Mouse (Mus musculus) forebrain, embryonic 11.5 days (tissue): Measurements from ENCODE around the gene Srrd. TPM values are rescaled to one million over a fixed set of nuclear protein-coding genes. Genes with fewer than 3 reads are reported as not detected.

Experiments used
- ATAC-seq: fragments of 200-750 bp; cut with Nextera tagmentation; replicated peaks from 2 replicates; pipeline ENCODE4 v1.8.0; 2017; ENCODE audit warnings: moderate TSS enrichment; ENCODE audit not compliant: low FRiP score
- DNase-seq: peaks from one replicate; pipeline ENCODE4 v3.0.0-alpha.2; 2017; ENCODE audit warnings: low spot score
- H3K27ac ChIP-seq: fragments of 300-500 bp; sonication (generic); 2 replicates; pipeline ENCODE4 v1.5.1; 2014; ENCODE audit warnings: low read depth, low read length
- H3K27me3 ChIP-seq: fragments of 300-500 bp; sonication (generic); 2 replicates; pipeline ENCODE4 v1.6.1; 2014; ENCODE audit warnings: mild to moderate bottlenecking, low read length, mixed read lengths; ENCODE audit not compliant: control insufficient read depth, insufficient read depth
- H3K36me3 ChIP-seq: fragments of 300-500 bp; sonication (generic); 2 replicates; pipeline ENCODE4 v1.6.1; 2014; ENCODE audit warnings: mild to moderate bottlenecking, low read length, moderate library complexity, mixed read lengths; ENCODE audit not compliant: control insufficient read depth, insufficient read depth
- H3K4me1 ChIP-seq: fragments of 300-500 bp; sonication (generic); replicated peaks from 2 replicates; pipeline ENCODE4 v1.6.1; 2014; ENCODE audit warnings: low read length, mixed read lengths; ENCODE audit not compliant: control insufficient read depth, insufficient read depth
- H3K4me2 ChIP-seq: fragments of 300-500 bp; sonication (generic); 2 replicates; pipeline ENCODE4 v1.6.1; 2014; ENCODE audit warnings: low read depth, mild to moderate bottlenecking, low read length, moderate library complexity, mixed read lengths; ENCODE audit not compliant: severe bottlenecking
- H3K4me3 ChIP-seq: fragments of 300-500 bp; sonication (generic); 2 replicates; pipeline ENCODE4 v1.5.1; 2014; ENCODE audit warnings: low read depth, low read length
- H3K9ac ChIP-seq: fragments of 300-500 bp; sonication (generic); 2 replicates; pipeline ENCODE4 v1.6.1; 2014; ENCODE audit warnings: low read length
- H3K9me3 ChIP-seq: fragments of 300-500 bp; sonication (generic); 2 replicates; pipeline ENCODE4 v1.6.1; 2016; ENCODE audit warnings: low read length, mixed read lengths; ENCODE audit not compliant: control insufficient read depth
- WGBS: fragments of 180-500 bp; shearing (Covaris S2); extraction: QIAGEN DNeasy Blood & Tissue Kit; methylation state at CpG from one replicate; pipeline ENCODE4 v1.1.7; 2014; 5-methylcytosine and 5-hydroxymethylcytosine counted together
- polyA plus RNA-seq: library from polyadenylated mRNA; unstranded; fragments of >200 nt; fragmentation: Nextera tagmentation; extraction: Ambion mirVana; gene quantifications from 2 replicates; pipeline ENCODE4 v1.2.1, GENCODE M21; 2014

The Srrd gene
- polyA plus RNA-seq, 1 experiment from 2014 or later: 46.1 TPM

DNA sequence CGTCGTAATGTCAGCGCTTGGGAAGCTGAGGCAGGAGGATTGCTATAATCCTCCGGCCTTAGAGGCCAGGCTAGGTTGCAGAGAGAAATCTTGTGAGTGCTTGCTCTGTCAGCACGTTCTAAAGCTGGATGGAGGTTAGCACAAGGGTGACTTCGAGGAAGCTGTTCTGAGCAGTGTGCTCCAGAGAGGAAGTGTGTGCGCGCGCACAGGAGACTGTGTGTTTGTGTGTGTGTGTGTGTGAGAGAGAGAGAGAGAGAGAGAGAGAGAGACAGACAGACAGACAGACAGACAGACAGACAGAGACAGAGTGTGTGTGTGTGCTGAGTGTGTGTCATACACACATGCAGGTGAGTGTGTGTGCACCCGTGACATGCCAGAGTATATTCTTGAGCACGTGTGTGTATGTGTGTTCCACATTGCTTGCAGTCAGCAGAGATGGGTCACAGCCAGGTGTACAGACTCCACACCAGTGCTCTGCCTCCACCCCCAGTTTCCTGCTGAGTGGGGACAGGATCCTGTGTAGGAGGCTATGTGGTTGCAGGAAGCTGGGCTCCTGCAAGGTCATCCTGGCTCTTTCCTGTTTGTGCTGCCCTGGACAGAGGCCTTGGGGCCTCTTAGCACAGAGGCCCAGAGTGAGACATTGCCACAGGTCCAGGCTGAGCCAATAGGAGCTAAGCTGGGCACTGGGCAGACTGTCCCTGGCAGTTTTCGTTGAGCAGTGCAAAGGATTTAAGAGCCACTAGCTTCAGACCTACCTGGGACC, 44.4 kb downstream of the Srrd start:
- H3K27ac ChIP-seq: no peak overlapping the region
- H3K4me1 ChIP-seq: no peaks in the 10 kb centered on the region; the same call in 1 of the 2 replicates
- no peak overlapping the region for H3K9ac ChIP-seq

DNA sequence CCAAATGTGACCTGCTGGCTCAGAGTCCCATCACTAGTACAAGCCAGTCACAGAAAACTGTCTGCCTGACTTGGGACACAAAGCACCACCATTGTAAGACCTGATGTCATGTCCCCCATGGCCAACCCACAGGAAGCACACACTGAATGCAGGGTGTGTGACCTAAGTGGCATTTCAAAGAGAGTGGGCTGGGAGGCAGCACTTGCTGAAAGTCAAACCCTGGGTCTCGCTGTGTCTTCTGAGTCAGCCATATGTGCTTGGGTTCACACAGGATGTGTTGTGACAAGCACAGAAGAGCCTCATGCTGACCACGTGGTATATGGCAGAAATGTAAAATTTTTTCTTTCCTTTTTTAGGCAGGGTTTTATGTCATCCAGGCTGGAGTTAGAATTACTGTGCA, 45.6 kb downstream of the Srrd start:
- H3K27me3 ChIP-seq: no peaks in the 10 kb centered on the region
- DNase-seq (no peak), ATAC-seq (no peak)
- no peak overlapping the region for H3K4me3 ChIP-seq
- no peak overlapping the region for H3K27ac ChIP-seq
- WGBS: 85% methylated on average over 2 of the region's 2 CpGs
- no peaks in the 10 kb centered on the region; the same call in 1 of the 2 replicates for H3K4me1 ChIP-seq
- no peak overlapping the region for H3K9ac ChIP-seq
- H3K36me3 ChIP-seq: no peaks in the 10 kb centered on the region
- H3K9me3 ChIP-seq: no peaks in the 10 kb centered on the region
- no peak overlapping the region for H3K4me2 ChIP-seq

More for the DNA sequence above, 44.4 kb downstream of the Srrd start:
- WGBS: 91% methylated on average over 12 of the region's 12 CpGs
- Histone ChIP-seq H3K27me3 (no peaks in the 10 kb centered on the region), H3K9me3 (no peaks in the 10 kb centered on the region), H3K4me3 (no peak overlapping the region), H3K36me3 (no peaks in the 10 kb centered on the region), H3K4me2 (no peak overlapping the region)
- ATAC-seq: no peak
- no peak for DNase-seq

DNA sequence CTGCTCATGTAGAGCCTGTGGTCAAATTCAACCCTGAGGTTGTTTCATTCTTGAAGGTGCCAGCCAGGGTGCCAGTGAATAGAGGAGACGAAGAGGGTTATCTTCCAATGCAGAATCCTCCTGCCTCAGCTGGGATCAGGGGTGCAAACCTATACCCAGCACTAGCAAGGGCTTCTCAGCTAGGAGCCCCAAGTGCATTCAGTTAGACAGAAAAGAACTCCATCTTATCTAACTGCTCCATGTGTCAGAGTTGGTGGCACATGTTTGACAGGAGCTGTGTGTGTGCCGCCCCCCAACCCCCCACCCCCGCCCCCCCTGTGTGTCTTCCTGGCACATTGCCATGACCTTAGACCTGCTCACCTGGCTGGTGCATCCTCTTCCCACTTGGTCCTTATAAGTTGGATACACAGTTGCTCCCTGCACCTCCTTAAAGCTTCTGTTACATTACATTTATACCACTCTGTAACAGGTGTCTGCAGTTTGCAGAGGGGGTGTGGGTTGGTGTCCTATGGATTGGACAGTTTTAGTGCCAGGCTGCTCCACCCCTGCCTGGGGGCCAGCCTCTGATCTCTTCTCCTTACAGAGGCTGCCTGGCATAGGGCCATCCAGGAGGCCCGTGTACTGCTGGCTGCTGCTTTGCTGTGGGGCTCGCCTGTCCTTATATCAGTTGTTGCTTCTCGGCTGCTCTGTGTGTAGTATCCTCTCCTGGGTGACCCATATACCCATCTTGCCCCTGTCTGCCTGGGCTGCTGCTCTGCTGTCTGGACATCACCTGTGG, 46.2 kb downstream of the Srrd start:
- Histone ChIP-seq H3K36me3 (no peaks in the 10 kb centered on the region), H3K4me1 (no peaks in the 10 kb centered on the region; the same call in 1 of the 2 replicates), H3K9ac (no peak overlapping the region), H3K9me3 (no peaks in the 10 kb centered on the region), H3K27ac (no peak overlapping the region), H3K4me2 (no peak overlapping the region), H3K27me3 (no peaks in the 10 kb centered on the region), H3K4me3 (no peak overlapping the region)
- ATAC-seq: no peak
- 88% methylated on average over 6 of the region's 6 CpGs for WGBS
- no peak for DNase-seq

DNA sequence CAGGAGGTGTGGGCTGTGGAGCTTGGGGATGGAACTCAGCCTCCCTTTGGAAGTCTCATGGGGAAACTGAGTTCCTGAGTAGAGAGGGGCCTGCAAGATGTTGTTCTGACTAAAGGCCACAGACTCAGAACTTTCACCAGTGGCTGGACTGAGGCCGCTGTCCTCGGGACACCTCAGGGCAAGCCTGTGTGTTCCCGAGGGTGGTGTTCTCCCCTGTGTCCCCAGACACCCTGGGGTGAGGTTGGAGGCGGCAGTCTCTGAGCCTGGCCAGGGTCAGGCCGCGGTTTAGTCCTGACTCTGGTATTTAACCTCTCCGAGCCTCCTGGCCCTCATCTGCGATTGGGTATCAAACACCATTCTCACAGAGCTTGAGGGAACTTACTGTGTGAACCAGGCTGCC, 47.3 kb downstream of the Srrd start:
- ATAC-seq (no peak), DNase-seq (no peak)
- no peaks in the 10 kb centered on the region for H3K9me3 ChIP-seq
- H3K4me3 ChIP-seq: no peak overlapping the region
- H3K36me3 ChIP-seq: no peaks in the 10 kb centered on the region
- no peak overlapping the region for H3K4me2 ChIP-seq
- H3K4me1 ChIP-seq: no peaks in the 10 kb centered on the region; the same call in 1 of the 2 replicates
- no peaks in the 10 kb centered on the region for H3K27me3 ChIP-seq
- WGBS: 49% methylated on average over 8 of the region's 8 CpGs
- H3K27ac ChIP-seq: no peak overlapping the region
- no peak overlapping the region for H3K9ac ChIP-seq

DNA sequence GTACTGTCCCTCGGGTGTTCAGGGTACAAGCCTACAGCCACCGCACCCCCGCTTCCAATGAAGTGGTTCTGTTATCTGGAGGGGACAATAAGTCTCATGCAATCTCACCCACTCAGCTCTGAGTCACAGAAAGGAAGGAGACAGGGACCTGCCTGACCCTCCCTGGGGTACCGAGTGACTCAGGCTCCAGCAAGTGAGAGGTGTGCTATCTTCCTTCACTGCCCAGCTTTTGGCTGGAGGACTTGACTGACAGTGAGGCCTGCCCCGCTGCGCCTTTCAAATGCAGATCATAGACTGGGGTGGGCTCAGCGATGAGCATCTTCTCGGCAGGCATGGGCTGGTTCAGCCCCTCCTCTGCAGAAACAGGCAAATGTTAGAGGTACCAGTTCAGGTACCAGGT, 47.7 kb downstream of the Srrd start:
- ATAC-seq (no peak), DNase-seq (no peak)
- Histone ChIP-seq H3K27ac (no peak overlapping the region), H3K4me2 (no peak overlapping the region), H3K4me1 (no peaks in the 10 kb centered on the region; the same call in 1 of the 2 replicates), H3K9ac (no peak overlapping the region), H3K9me3 (no peaks in the 10 kb centered on the region), H3K36me3 (no peaks in the 10 kb centered on the region), H3K4me3 (no peak overlapping the region), H3K27me3 (no peaks in the 10 kb centered on the region)
- 34% methylated on average over 8 of the region's 8 CpGs for WGBS

DNA sequence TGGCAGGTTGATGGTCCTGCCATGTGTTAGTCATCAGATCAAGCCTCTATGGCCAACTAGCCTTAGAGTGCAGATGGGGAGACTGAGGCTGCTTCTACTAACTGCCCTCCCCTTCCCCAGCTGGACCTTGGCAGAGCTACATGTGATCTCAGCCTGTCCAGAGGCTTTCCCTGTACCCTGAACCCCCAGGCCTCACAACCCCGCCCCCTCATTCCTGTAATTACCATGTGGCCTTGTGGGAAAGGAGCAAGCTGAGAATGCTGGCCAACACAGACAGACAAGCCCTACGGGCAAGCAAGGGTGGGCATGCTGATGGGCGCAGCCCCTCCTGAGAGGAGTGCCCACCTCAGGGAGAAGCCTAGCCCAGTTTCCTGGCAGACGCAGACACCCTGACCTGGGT, 48.1 kb downstream of the Srrd start:
- H3K4me3 ChIP-seq: no peak overlapping the region
- no peak overlapping the region for H3K9ac ChIP-seq
- no peak overlapping the region for H3K4me2 ChIP-seq
- H3K9me3 ChIP-seq: no peaks in the 10 kb centered on the region
- no peak for ATAC-seq
- no peaks in the 10 kb centered on the region for H3K27me3 ChIP-seq
- H3K4me1 ChIP-seq: no peaks in the 10 kb centered on the region; the same call in 1 of the 2 replicates
- no peak for DNase-seq
- no peaks in the 10 kb centered on the region for H3K36me3 ChIP-seq
- H3K27ac ChIP-seq: no peak overlapping the region
- 73% methylated on average over 4 of the region's 4 CpGs for WGBS

DNA sequence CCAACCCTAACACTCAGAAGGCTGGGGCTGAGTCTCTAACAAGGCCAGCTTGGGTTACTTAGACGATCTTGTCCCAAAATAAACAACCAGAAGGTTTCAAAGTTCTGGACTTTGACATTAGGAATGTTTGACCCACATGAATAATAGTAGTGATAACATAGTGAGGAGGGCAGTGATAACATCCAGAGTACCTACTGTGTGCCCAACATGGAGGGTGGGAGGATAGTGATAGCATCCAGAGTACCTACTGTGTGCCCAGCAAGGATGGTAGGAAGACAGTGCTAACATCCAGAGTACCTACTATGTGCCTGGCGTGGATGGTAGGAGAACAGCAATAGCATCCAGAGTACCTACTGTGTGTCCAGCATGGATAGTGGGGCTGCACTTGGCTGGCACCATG, 49.0 kb downstream of the Srrd start:
- no peaks in the 10 kb centered on the region for H3K27me3 ChIP-seq
- no peak overlapping the region for H3K4me3 ChIP-seq
- no peak overlapping the region for H3K4me2 ChIP-seq
- ATAC-seq (no peak), DNase-seq (no peak)
- 88% methylated on average over 2 of the region's 2 CpGs for WGBS
- H3K36me3 ChIP-seq: no peaks in the 10 kb centered on the region
- H3K4me1 ChIP-seq: no peaks in the 10 kb centered on the region; the same call in 1 of the 2 replicates
- no peaks in the 10 kb centered on the region for H3K9me3 ChIP-seq
- no peak overlapping the region for H3K9ac ChIP-seq
- H3K27ac ChIP-seq: no peak overlapping the region

DNA sequence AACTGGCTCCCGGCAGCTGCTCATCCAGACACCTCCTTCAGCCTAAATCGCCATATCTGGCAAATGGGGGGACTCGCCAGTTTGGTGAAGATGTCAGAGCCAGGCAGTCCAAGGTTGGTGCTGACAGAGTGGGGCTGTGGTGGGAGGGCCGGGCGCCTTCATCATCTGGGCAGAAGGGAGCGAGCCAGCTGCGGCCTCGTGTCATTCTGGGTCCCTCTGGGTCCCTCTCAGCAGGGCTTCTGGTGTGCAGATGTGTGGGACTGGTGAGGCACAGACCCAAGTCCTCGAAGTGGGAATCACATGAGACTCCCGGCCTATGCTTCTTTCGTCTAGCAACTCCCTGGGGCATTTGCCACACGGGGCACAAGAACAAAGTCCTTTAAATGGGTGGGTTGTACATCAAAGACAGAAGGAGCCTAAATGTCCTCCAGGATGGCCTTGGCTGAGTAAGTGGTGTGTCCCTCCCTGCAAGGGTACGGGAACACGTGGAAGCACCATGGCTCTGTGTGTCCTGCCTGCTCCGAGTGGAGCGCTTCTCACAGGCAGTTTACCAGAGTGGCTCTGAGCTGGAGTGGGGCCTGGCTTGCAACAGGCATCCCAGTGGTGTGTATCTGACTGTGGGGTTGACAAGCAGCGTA, 50.4 kb downstream of the Srrd start:
- no peaks in the 10 kb centered on the region for H3K36me3 ChIP-seq
- H3K4me3 ChIP-seq: no peak overlapping the region
- no peaks in the 10 kb centered on the region; the same call in 1 of the 2 replicates for H3K4me1 ChIP-seq
- 87% methylated on average over 17 of the region's 17 CpGs for WGBS
- H3K27ac ChIP-seq: no peak overlapping the region
- H3K27me3 ChIP-seq: no peaks in the 10 kb centered on the region
- ATAC-seq (no peak), DNase-seq (no peak)
- no peak overlapping the region for H3K4me2 ChIP-seq
- H3K9ac ChIP-seq: no peak overlapping the region
- H3K9me3 ChIP-seq: no peaks in the 10 kb centered on the region
